Mouse (Mus musculus) heart, embryonic 14.5 days (tissue): ENCODE measurements around the gene Mastl. TPM values are rescaled to one million over a fixed set of nuclear protein-coding genes. Genes with fewer than 3 reads are reported as not detected.

Experiments used
- ATAC-seq: fragments of 200-750 bp; cut with Nextera tagmentation; 2 replicates; pipeline ENCODE4 v1.8.0; 2017; ENCODE audit warnings: low read depth, moderate TSS enrichment; ENCODE audit not compliant: insufficient number of reproducible peaks, insufficient read depth, low FRiP score
- H3K27ac ChIP-seq, 2 experiments: fragments of 200-500 bp in 1 of 2; fragments of 300-500 bp in 1 of 2; sonication (generic) in 1 of 2; replicated peaks in 1 of 2; 2 replicates each; pipeline ENCODE4 v1.5.1; 2012 to 2014; ENCODE audit warnings: low read depth in 2 of 2, low read length in 2 of 2, control low read depth in 1 of 2, mild to moderate bottlenecking in 1 of 2, mixed read lengths in 1 of 2; ENCODE audit not compliant: control insufficient read depth in 1 of 2, insufficient read depth in 1 of 2
- H3K27me3 ChIP-seq: fragments of 300-500 bp; sonication (generic); 2 replicates; pipeline ENCODE4 v1.6.1; 2014; ENCODE audit warnings: mild to moderate bottlenecking, low read length, control low read depth; ENCODE audit not compliant: control insufficient read depth, insufficient read depth
- H3K36me3 ChIP-seq: fragments of 300-500 bp; sonication (generic); 2 replicates; pipeline ENCODE4 v1.6.1; 2014; ENCODE audit warnings: mild to moderate bottlenecking, control low read depth, low read length, mixed read lengths; ENCODE audit not compliant: control insufficient read depth, insufficient read depth
- H3K4me1 ChIP-seq, 2 experiments: fragments of 200-500 bp in 1 of 2; fragments of 300-500 bp in 1 of 2; sonication (generic) in 1 of 2; 2 replicates each; pipeline ENCODE4 v1.6.1; 2012 to 2014; ENCODE audit warnings: low read length in 2 of 2, control low read depth in 1 of 2, mixed read lengths in 1 of 2; ENCODE audit not compliant: control insufficient read depth in 2 of 2, insufficient read depth in 2 of 2
- H3K4me2 ChIP-seq: fragments of 300-500 bp; sonication (generic); 2 replicates; pipeline ENCODE4 v1.6.1; 2014; ENCODE audit warnings: mild to moderate bottlenecking, low read length
- H3K4me3 ChIP-seq, 2 experiments: fragments of 200-500 bp in 1 of 2; fragments of 300-500 bp in 1 of 2; sonication (generic) in 1 of 2; 2 replicates each; pipeline ENCODE4 v1.5.1; 2012 to 2014; ENCODE audit warnings: low read length in 2 of 2, mild to moderate bottlenecking in 2 of 2, control low read depth in 1 of 2, low read depth in 1 of 2, moderate library complexity in 1 of 2; ENCODE audit not compliant: control insufficient read depth in 1 of 2, insufficient read depth in 1 of 2
- H3K9ac ChIP-seq: fragments of 300-500 bp; sonication (generic); 2 replicates; pipeline ENCODE4 v1.6.1; 2014; ENCODE audit warnings: mild to moderate bottlenecking, low read length
- H3K9me3 ChIP-seq: fragments of 300-500 bp; sonication (generic); 2 replicates; pipeline ENCODE4 v1.6.1; 2016; ENCODE audit warnings: low read length, control low read depth; ENCODE audit not compliant: control insufficient read depth
- WGBS: fragments of 180-500 bp; shearing (Covaris S2); extraction: QIAGEN DNeasy Blood & Tissue Kit; methylation state at CpG from one replicate; pipeline ENCODE4 v1.1.7; 2014; 5-methylcytosine and 5-hydroxymethylcytosine counted together
- polyA plus RNA-seq: library from polyadenylated mRNA; unstranded; fragments of >200 nt; fragmentation: Nextera tagmentation; extraction: Ambion mirVana; gene quantifications from 2 replicates; pipeline ENCODE4 v1.2.1, GENCODE M21; 2014

Mastl gene
- polyA plus RNA-seq, result 8.6 and 11.2 TPM in 2 replicates

- H3K4me3 ChIP-seq, result peak within 1 kb of the TSS; percentile 91 to 96
- H3K4me1 ChIP-seq, result peaks cover 2 to 20% of the 10 kb centered on the region in 2 experiments; a peak in 3 of 4 replicates
- peak within 1 kb of the TSS; percentile 88 for H3K4me2 ChIP-seq
- H3K36me3 ChIP-seq, result peaks cover 4% of the 10 kb centered on the region
- H3K9me3 ChIP-seq, result no peaks in the 10 kb centered on the region
- H3K27me3 ChIP-seq, result no peaks in the 10 kb centered on the region
- WGBS, result under 1% methylated on average over 61 of the region's 61 CpGs
- peak within 1 kb of the TSS; percentile 90 for H3K9ac ChIP-seq
- H3K27ac ChIP-seq, result peak within 1 kb of the TSS; percentile 100
- peak; percentile 99 for ATAC-seq
These were observed at the start of gene Mastl, which contains the start of gene Yme1l1 for GRCm38 (mm10) chr2:23155777-23156607. Gene Mastl (minus strand): TSS chr2:23156024. Gene Yme1l1 (plus strand): TSS chr2:23156369.

- H3K36me3 ChIP-seq, result peaks cover 29% of the 10 kb centered on the region
- no peaks in the 10 kb centered on the region for H3K9me3 ChIP-seq
- peaks cover 0 to 3% of the 10 kb centered on the region in 2 experiments; a peak in 2 of 4 replicates for H3K4me1 ChIP-seq
- H3K4me3 ChIP-seq, result no peak overlapping the region
- no peak overlapping the region for H3K27ac ChIP-seq
- H3K4me2 ChIP-seq, result no peak overlapping the region
- ATAC-seq, result no peak
- H3K9ac ChIP-seq, result no peak overlapping the region
- 47% methylated on average over 15 of the region's 15 CpGs for WGBS
- no peaks in the 10 kb centered on the region for H3K27me3 ChIP-seq
These were observed 47.3 kb upstream of the Mastl start for GRCm38 (mm10) chr2:23202900-23203670.

GRCm38 (mm10) chr2:23201034-23201433, 45.2 kb upstream of the Mastl start:
- 45% methylated on average over 1 of the region's 1 CpGs for WGBS
- Histone ChIP-seq H3K36me3 (peaks cover 43% of the 10 kb centered on the region), H3K4me2 (no peak overlapping the region)

GRCm38 (mm10) chr2:23194366-23194765, 38.5 kb upstream of the Mastl start:
- peaks cover 86% of the 10 kb centered on the region for H3K36me3 ChIP-seq

More at GRCm38 (mm10) chr2:23201034-23201433, 45.2 kb upstream of the Mastl start:
- Histone ChIP-seq H3K4me3 (no peak overlapping the region), H3K27ac (no peak overlapping the region), H3K9me3 (no peaks in the 10 kb centered on the region), H3K9ac (no peak overlapping the region), H3K27me3 (no peaks in the 10 kb centered on the region), H3K4me1 (peaks cover 0 to 3% of the 10 kb centered on the region in 2 experiments; a peak in 2 of 4 replicates)
- ATAC-seq, result no peak

GRCm38 (mm10) chr2:23172305-23172704, 16.5 kb upstream of the Mastl start:
- Histone ChIP-seq H3K9me3 (no peaks in the 10 kb centered on the region), H3K4me1 (no peaks in the 10 kb centered on the region), H3K4me3 (no peak overlapping the region), H3K9ac (no peak overlapping the region), H3K4me2 (no peak overlapping the region), H3K27me3 (no peaks in the 10 kb centered on the region), H3K27ac (no peak overlapping the region), H3K36me3 (peaks cover 93% of the 10 kb centered on the region)
- ATAC-seq, result no peak
- 64% methylated on average over 3 of the region's 3 CpGs for WGBS

More at GRCm38 (mm10) chr2:23194366-23194765, 38.5 kb upstream of the Mastl start:
- 89% methylated on average over 1 of the region's 1 CpGs for WGBS
- H3K4me3 ChIP-seq, result no peak overlapping the region
- H3K4me2 ChIP-seq, result no peak overlapping the region
- H3K27me3 ChIP-seq, result no peaks in the 10 kb centered on the region
- H3K4me1 ChIP-seq, result no peaks in the 10 kb centered on the region
- no peak overlapping the region for H3K9ac ChIP-seq
- H3K27ac ChIP-seq, result no peak overlapping the region
- no peaks in the 10 kb centered on the region for H3K9me3 ChIP-seq
- no peak for ATAC-seq

- peak; percentile 1; the same call in 1 of the 2 replicates for ATAC-seq
- H3K27ac ChIP-seq, result peak overlapping the region; percentile 81 to 100
- H3K9me3 ChIP-seq, result no peaks in the 10 kb centered on the region
- peaks cover 9% of the 10 kb centered on the region; the same call in 1 of the 2 replicates for H3K36me3 ChIP-seq
- H3K4me3 ChIP-seq, result peak overlapping the region; percentile 91 to 96
- peaks cover 2 to 20% of the 10 kb centered on the region in 2 experiments; a peak in 3 of 4 replicates for H3K4me1 ChIP-seq
- H3K27me3 ChIP-seq, result no peaks in the 10 kb centered on the region
- H3K9ac ChIP-seq, result peak overlapping the region; percentile 90
- under 1% methylated on average over 17 of the region's 17 CpGs for WGBS
- peak overlapping the region; percentile 88 for H3K4me2 ChIP-seq
These were observed 821 bp upstream of the Mastl start for GRCm38 (mm10) chr2:23156608-23157081.

GRCm38 (mm10) chr2:23155199-23155621, 614 bp downstream of the Mastl start:
- 0 out of 2 replicates have a peak, but pooled peaks have one; percentile 1 for ATAC-seq
- Histone ChIP-seq H3K4me2 (peak overlapping the region; percentile 88), H3K27me3 (no peaks in the 10 kb centered on the region), H3K4me1 (peaks cover 2 to 20% of the 10 kb centered on the region in 2 experiments; a peak in 3 of 4 replicates), H3K9ac (peak overlapping the region; percentile 90), H3K9me3 (no peaks in the 10 kb centered on the region), H3K36me3 (peaks cover 7% of the 10 kb centered on the region; the same call in 1 of the 2 replicates), H3K4me3 (peak overlapping the region; percentile 91 to 96), H3K27ac (peak overlapping the region; percentile 59 to 100)
- WGBS, result 4% methylated on average over 5 of the region's 5 CpGs
